Mouse (Mus musculus) heart, adult 2 months (tissue): ENCODE results near the gene Plcb3.

Source experiments
- CTCF ChIP-seq: fragments of 200-600 bp; IDR thresholded peaks from 2 replicates; pipeline ENCODE4 v1.8.1; 2022; ENCODE audit warnings: antibody characterized with exemption, mild to moderate bottlenecking, moderate library complexity
- EP300 ChIP-seq: fragments of 200-500 bp; IDR thresholded peaks from 2 replicates; pipeline ENCODE4 v1.6.1; 2011; ENCODE audit warnings: low read depth, low read length, control low read depth; ENCODE audit not compliant: insufficient read depth
- POLR2A ChIP-seq: fragments of 200-500 bp; IDR thresholded peaks from 2 replicates; pipeline ENCODE4 v1.6.1; 2011; ENCODE audit warnings: mild to moderate bottlenecking, low read depth, low read length, control low read depth; ENCODE audit not compliant: insufficient read depth

GRCm38 (mm10) chr19:6918321-6918720 is 57.9 kb downstream of the Plcb3 start:
- TF ChIP-seq POLR2A (no peak), CTCF (no peak), EP300 (no peak)
